Mouse (Mus musculus): Measurements from ENCODE around the gene Vmn1r188. TPM values are rescaled to one million over a fixed set of nuclear protein-coding genes. Genes with fewer than 3 reads are reported as not detected.

Gene Vmn1r188
- polyA plus RNA-seq, 1 experiment from 2014 or later = not detected

DNA sequence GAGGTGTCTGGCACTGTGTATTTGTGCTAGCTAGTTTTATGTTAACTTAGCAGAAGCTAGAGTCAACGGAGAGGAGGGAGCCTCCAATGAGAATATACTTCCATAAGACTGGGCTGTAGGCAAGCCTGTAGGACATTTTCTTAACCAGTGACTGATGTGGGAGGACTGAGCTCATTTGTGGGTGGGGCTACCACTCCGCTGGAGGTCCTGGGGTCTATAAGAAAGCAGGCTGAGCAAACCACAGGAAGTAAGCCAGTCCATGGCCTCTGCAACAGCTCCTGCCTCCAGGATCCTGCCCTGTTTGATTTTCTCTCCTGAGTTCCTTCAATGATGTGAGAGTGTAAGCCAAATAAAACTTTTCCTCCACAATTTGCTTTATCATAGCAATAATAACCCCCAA, 38.9 kb upstream of the Vmn1r188 start:
- 52% methylated on average over 2 of the region's 2 CpGs for WGBS

DNA sequence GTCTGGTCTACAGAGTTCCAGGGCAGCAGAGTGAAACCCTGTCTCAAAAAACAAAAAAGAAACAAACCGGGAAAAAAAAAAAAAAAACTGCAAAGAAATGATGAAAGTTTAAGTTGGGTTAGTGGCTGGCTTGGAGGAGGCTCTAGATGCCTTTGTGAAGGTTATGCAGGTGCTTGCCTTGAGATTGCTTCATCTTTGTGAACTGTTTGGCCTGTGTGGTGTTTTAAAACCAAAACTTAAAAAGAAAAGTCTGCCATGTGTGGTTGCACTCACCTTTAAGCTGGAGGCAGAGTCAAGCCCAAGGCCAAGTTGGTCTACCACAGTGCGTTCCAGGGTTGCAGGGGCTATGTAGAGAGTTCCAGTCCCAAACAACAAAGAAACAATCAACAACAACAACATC, 35.2 kb upstream of the Vmn1r188 start:
- no peak overlapping the region for H3K4me2 ChIP-seq (ENCODE audit: low read depth, low read length)
- peaks cover 5% of the 10 kb centered on the region; the same call in 1 of the 2 replicates for H3K4me1 ChIP-seq (ENCODE audit: control insufficient read depth, insufficient read depth, low read length)
- no peaks in the 10 kb centered on the region for H3K27me3 ChIP-seq (replicated peaks; ENCODE audit: control insufficient read depth, insufficient read depth, low read length)
- H3K36me3 ChIP-seq (ENCODE audit: control insufficient read depth, insufficient read depth, low read length) = no peaks in the 10 kb centered on the region
- H3K4me3 ChIP-seq (ENCODE audit: low read depth, low read length) = no peak overlapping the region
- ATAC-seq (ENCODE audit: low read depth) = no peak
- no peak overlapping the region for H3K27ac ChIP-seq (replicated peaks; ENCODE audit: low read depth, low read length)
- 72% methylated on average over 2 of the region's 2 CpGs for WGBS
- DNase-seq (ENCODE audit: low spot score) = no peak
- H3K9me3 ChIP-seq (ENCODE audit: control insufficient read depth, low read length) = no peaks in the 10 kb centered on the region
- H3K9ac ChIP-seq (ENCODE audit: low read depth, low read length) = no peak overlapping the region

More for the DNA sequence above, 38.9 kb upstream of the Vmn1r188 start:
- Histone ChIP-seq H3K4me2 (ENCODE audit: low read depth, low read length) (no peak overlapping the region), H3K27me3 (replicated peaks; ENCODE audit: control insufficient read depth, insufficient read depth, low read length) (no peaks in the 10 kb centered on the region), H3K4me1 (ENCODE audit: control insufficient read depth, insufficient read depth, low read length) (peaks cover 17% of the 10 kb centered on the region), H3K4me3 (ENCODE audit: low read depth, low read length) (no peak overlapping the region), H3K9me3 (ENCODE audit: control insufficient read depth, low read length) (no peaks in the 10 kb centered on the region), H3K27ac (replicated peaks; ENCODE audit: low read depth, low read length) (no peak overlapping the region), H3K9ac (ENCODE audit: low read depth, low read length) (no peak overlapping the region), H3K36me3 (ENCODE audit: control insufficient read depth, insufficient read depth, low read length) (no peaks in the 10 kb centered on the region)
- ATAC-seq (ENCODE audit: low read depth) = no peak
- no peak for DNase-seq (ENCODE audit: low spot score)

DNA sequence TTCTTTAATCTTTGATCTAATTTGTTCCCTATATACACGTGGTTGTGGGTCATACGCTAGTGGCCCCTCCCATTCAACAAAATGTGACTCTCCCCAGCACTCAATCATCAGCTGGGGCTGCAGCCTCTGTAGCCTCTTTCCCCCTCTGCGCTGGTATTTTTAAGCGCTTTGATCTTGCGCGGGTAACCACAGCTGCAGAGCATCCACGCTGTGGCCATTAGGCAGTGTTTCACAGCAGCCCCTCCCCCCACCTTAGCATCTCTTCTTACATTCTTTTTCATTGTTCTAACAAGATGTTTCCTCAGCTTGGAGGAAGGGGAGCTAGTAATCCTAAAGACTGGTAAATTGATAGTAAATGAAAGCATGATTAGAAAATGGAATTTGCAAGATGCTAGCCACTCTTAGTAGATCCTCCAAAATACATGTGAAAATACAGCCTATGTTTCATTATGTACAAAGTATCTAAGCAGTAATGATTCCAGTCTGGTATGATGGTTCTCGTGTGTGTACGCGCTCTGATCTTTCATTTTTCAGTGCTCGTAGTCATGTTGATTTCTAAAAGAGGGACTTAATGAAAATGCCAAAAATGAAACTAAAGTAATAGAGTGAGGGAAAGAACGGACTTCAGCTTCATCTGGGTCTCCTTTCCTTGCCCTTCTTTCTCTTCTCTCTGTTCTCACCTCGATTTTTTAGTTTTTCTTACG, 34.4 kb upstream of the Vmn1r188 start:
- H3K4me1 ChIP-seq (ENCODE audit: control insufficient read depth, insufficient read depth, low read length) = no peaks in the 10 kb centered on the region
- peak; percentile 13; the same call in 1 of the 2 replicates for ATAC-seq (ENCODE audit: low read depth)
- H3K4me2 ChIP-seq (ENCODE audit: low read depth, low read length) = peak overlapping the region; percentile 75
- no peaks in the 10 kb centered on the region for H3K27me3 ChIP-seq (replicated peaks; ENCODE audit: control insufficient read depth, insufficient read depth, low read length)
- no peaks in the 10 kb centered on the region for H3K36me3 ChIP-seq (ENCODE audit: control insufficient read depth, insufficient read depth, low read length)
- peak overlapping the region; percentile 84 for H3K27ac ChIP-seq (replicated peaks; ENCODE audit: low read depth, low read length)
- peak; percentile 90 for DNase-seq (ENCODE audit: low spot score)
- under 1% methylated on average over 14 of the region's 14 CpGs for WGBS
- H3K4me3 ChIP-seq (ENCODE audit: low read depth, low read length) = peak overlapping the region; percentile 59
- peak overlapping the region; percentile 54 for H3K9ac ChIP-seq (ENCODE audit: low read depth, low read length)
- H3K9me3 ChIP-seq (ENCODE audit: control insufficient read depth, low read length) = no peaks in the 10 kb centered on the region

DNA sequence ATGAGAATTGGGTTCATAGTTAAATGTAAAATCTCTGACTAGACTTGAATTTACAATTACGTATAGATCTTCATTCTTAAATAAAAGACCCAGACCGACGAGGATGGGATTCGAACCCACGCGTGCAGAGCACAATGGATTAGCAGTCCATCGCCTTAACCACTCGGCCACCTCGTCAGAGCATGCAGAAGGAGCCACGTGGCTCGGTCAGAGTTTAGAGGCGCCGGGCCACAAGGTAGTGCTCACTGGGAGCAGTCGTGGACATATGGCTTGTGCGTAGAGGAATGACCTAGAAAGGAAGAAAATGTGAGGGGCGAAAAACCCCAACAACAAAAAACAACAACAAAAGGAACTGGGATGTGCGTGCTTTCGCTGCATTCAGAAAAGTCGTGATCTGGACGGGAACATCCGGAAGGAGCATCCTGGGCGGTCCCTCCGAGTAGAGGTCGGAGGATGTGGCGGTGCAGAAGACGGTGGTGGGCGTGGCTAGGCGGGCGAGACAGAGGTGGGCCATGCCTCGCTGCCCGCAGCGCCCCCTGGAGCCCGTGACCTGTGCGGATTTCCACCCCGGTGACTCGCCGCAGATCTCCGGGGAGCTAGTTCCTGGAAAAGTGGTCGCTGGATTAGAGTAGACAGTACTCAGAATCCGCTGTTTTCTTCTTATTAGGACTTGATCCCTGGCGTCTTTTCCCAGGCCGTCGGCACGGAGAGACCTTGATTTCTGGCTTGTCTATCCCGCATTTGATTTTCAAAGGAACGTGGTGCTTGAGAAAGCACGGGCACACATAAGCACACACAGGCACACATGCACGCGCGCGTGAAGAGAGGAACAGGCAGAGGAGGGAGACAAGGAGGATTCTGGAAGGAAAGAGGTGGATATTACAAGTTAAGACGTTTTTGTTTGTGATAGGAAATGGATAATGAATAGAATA, 33.4 kb upstream of the Vmn1r188 start:
- under 1% methylated on average over 52 of the region's 52 CpGs for WGBS
- H3K9ac ChIP-seq (ENCODE audit: low read depth, low read length) = peak overlapping the region; percentile 67

DNA sequence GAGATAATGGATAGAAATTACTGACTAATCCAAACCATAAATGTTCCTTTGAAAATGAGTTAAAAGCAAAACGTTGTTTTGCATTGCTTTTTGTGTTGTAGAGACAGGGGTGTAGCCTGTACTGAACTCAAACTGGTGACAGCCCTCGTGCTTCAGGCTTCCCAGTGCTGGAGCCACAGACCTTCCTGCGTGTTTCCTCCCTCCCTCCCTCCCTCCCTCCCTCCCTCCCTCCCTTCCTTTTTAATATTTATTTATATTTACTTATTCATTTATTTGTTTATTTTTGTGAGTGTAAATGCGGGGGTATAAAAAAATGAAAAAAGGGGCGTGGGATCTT, 32.7 kb upstream of the Vmn1r188 start:
- Histone ChIP-seq H3K9me3 (ENCODE audit: control insufficient read depth, low read length) (no peaks in the 10 kb centered on the region), H3K36me3 (ENCODE audit: control insufficient read depth, insufficient read depth, low read length) (no peaks in the 10 kb centered on the region), H3K4me2 (ENCODE audit: low read depth, low read length) (peak overlapping the region; percentile 75), H3K27me3 (replicated peaks; ENCODE audit: control insufficient read depth, insufficient read depth, low read length) (no peaks in the 10 kb centered on the region), H3K4me3 (ENCODE audit: low read depth, low read length) (peak overlapping the region; percentile 59), H3K9ac (ENCODE audit: low read depth, low read length) (peak overlapping the region; percentile 67), H3K27ac (replicated peaks; ENCODE audit: low read depth, low read length) (peak overlapping the region; percentile 84), H3K4me1 (ENCODE audit: control insufficient read depth, insufficient read depth, low read length) (no peaks in the 10 kb centered on the region)
- no peak for DNase-seq (ENCODE audit: low spot score)
- no peak for ATAC-seq (ENCODE audit: low read depth)
- 8% methylated on average over 5 of the region's 5 CpGs for WGBS

More for the DNA sequence above, 33.4 kb upstream of the Vmn1r188 start:
- peak overlapping the region; percentile 75 for H3K4me2 ChIP-seq (ENCODE audit: low read depth, low read length)
- H3K27ac ChIP-seq (replicated peaks; ENCODE audit: low read depth, low read length) = peak overlapping the region; percentile 84
- no peaks in the 10 kb centered on the region for H3K4me1 ChIP-seq (ENCODE audit: control insufficient read depth, insufficient read depth, low read length)
- H3K4me3 ChIP-seq (ENCODE audit: low read depth, low read length) = peak overlapping the region; percentile 59
- ATAC-seq (ENCODE audit: low read depth) = peak; percentile 96
- no peaks in the 10 kb centered on the region for H3K9me3 ChIP-seq (ENCODE audit: control insufficient read depth, low read length)
- DNase-seq (ENCODE audit: low spot score) = peak; percentile 95
- H3K27me3 ChIP-seq (replicated peaks; ENCODE audit: control insufficient read depth, insufficient read depth, low read length) = no peaks in the 10 kb centered on the region
- no peaks in the 10 kb centered on the region for H3K36me3 ChIP-seq (ENCODE audit: control insufficient read depth, insufficient read depth, low read length)

DNA sequence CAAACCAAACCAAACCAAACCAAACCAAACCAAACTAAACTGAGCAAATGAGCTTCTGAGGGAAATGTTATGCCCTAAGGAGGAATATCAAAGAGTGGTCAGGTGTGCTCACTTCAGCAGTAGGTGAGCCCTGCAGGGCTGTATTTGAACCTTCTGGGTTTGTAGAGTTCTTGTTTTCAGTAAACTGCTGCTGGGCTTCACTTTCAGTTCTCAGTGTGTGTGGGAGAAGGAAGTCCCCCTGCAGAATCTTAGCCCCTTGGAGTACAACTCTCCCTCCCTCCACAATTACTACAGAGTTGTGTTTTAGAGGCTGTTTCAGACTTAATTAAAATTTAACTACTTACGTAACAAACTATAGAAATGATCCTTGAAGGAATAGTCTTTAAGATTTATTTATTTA, 30.5 kb upstream of the Vmn1r188 start:
- Histone ChIP-seq H3K36me3 (ENCODE audit: control insufficient read depth, insufficient read depth, low read length) (no peaks in the 10 kb centered on the region), H3K9me3 (ENCODE audit: control insufficient read depth, low read length) (no peaks in the 10 kb centered on the region), H3K4me1 (ENCODE audit: control insufficient read depth, insufficient read depth, low read length) (no peaks in the 10 kb centered on the region), H3K27me3 (replicated peaks; ENCODE audit: control insufficient read depth, insufficient read depth, low read length) (no peaks in the 10 kb centered on the region), H3K4me3 (ENCODE audit: low read depth, low read length) (no peak overlapping the region), H3K4me2 (ENCODE audit: low read depth, low read length) (no peak overlapping the region), H3K9ac (ENCODE audit: low read depth, low read length) (no peak overlapping the region), H3K27ac (replicated peaks; ENCODE audit: low read depth, low read length) (no peak overlapping the region)
- ATAC-seq (ENCODE audit: low read depth) (no peak), DNase-seq (ENCODE audit: low spot score) (no peak)
- 92% methylated on average over 1 of the region's 1 CpGs for WGBS

DNA sequence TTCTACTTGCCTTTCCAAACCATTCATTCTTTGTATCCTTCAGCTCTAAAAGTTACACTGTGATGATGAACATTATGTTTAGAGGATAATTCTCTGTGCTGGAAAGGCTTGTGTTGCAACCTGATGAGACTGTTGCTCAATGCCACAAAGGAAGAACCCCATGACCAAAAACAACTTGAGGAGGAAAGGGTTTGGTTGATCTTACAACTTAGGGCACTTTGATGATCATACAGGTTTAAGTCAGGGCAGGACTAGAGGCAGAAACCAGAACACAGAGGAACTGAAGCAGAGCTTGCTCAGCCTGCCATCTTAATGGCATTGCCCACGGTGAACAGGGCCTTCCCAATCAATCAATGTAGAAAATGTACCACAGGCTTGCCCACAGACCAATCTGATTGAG, 22.8 kb upstream of the Vmn1r188 start:
- no peaks in the 10 kb centered on the region for H3K36me3 ChIP-seq (ENCODE audit: control insufficient read depth, insufficient read depth, low read length)
- whole genome bisulfite sequencing = 85% methylated on average over 1 of the region's 1 CpGs
- H3K4me1 ChIP-seq (ENCODE audit: control insufficient read depth, insufficient read depth, low read length) = no peaks in the 10 kb centered on the region
- DNase-seq (ENCODE audit: low spot score) (no peak), ATAC-seq (ENCODE audit: low read depth) (no peak)
- H3K9me3 ChIP-seq (ENCODE audit: control insufficient read depth, low read length) = 0 out of 2 replicates have a peak, but pooled peaks cover under 1% of the 10 kb centered on the region
- no peak overlapping the region for H3K4me3 ChIP-seq (ENCODE audit: low read depth, low read length)
- no peak overlapping the region for H3K27ac ChIP-seq (replicated peaks; ENCODE audit: low read depth, low read length)
- no peak overlapping the region for H3K9ac ChIP-seq (ENCODE audit: low read depth, low read length)
- no peaks in the 10 kb centered on the region for H3K27me3 ChIP-seq (replicated peaks; ENCODE audit: control insufficient read depth, insufficient read depth, low read length)
- H3K4me2 ChIP-seq (ENCODE audit: low read depth, low read length) = no peak overlapping the region

DNA sequence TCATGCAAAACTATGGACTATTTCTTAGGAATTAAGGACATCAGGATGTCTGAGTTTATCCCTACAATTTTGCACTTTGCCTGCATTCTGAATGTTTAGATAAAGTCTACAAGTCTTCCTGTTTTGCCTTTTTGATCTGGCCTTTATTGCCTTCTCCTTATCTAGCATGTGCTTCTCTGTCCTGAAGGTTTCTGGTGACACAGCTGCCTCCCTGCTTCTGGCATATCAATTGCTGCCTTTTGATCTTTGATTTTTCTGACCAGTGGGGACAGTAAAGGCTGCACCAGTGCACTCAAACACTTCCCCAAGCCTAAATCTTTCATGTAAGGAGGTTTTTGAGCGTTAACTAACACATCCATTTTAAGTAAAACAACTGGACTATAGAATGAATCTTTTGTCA, 20.8 kb upstream of the Vmn1r188 start:
- Histone ChIP-seq H3K4me1 (ENCODE audit: control insufficient read depth, insufficient read depth, low read length) (no peaks in the 10 kb centered on the region), H3K9ac (ENCODE audit: low read depth, low read length) (no peak overlapping the region), H3K4me3 (ENCODE audit: low read depth, low read length) (no peak overlapping the region), H3K36me3 (ENCODE audit: control insufficient read depth, insufficient read depth, low read length) (no peaks in the 10 kb centered on the region), H3K27me3 (replicated peaks; ENCODE audit: control insufficient read depth, insufficient read depth, low read length) (no peaks in the 10 kb centered on the region), H3K4me2 (ENCODE audit: low read depth, low read length) (no peak overlapping the region), H3K27ac (replicated peaks; ENCODE audit: low read depth, low read length) (no peak overlapping the region), H3K9me3 (ENCODE audit: control insufficient read depth, low read length) (0 out of 2 replicates have a peak, but pooled peaks cover 3% of the 10 kb centered on the region)
- no peak for DNase-seq (ENCODE audit: low spot score)
- no peak for ATAC-seq (ENCODE audit: low read depth)
- WGBS = 50% methylated on average over 1 of the region's 1 CpGs
